Mouse (Mus musculus): ENCODE data around the gene Clec16a.

Clec16a gene

GRCm38 (mm10) chr16:10689748-10690318, 144.7 kb downstream of the Clec16a start:
- DNase-seq = no peak

GRCm38 (mm10) chr16:10690442-10690841, 145.3 kb downstream of the Clec16a start:
- DNase-seq = no peak

- DNase-seq = no peak
These were observed 146.6 kb downstream of the Clec16a start for GRCm38 (mm10) chr16:10691705-10692104.

- no peak for DNase-seq
These were observed 147.7 kb downstream of the Clec16a start for GRCm38 (mm10) chr16:10692848-10693247.

GRCm38 (mm10) chr16:10693424-10693823, 148.3 kb downstream of the Clec16a start:
- no peak for DNase-seq

GRCm38 (mm10) chr16:10694414-10694851, 149.3 kb downstream of the Clec16a start:
- DNase-seq = no peak

- no peak for DNase-seq
These were observed 152.9 kb downstream of the Clec16a start for GRCm38 (mm10) chr16:10697861-10698659.

- DNase-seq = no peak
These were observed 154.2 kb downstream of the Clec16a start for GRCm38 (mm10) chr16:10699316-10699715.

GRCm38 (mm10) chr16:10700160-10700559, 155.0 kb downstream of the Clec16a start:
- DNase-seq = no peak

GRCm38 (mm10) chr16:10702399-10702798, 157.3 kb downstream of the Clec16a start:
- no peak for DNase-seq

- no peak for DNase-seq
These were observed 158.8 kb downstream of the Clec16a start for GRCm38 (mm10) chr16:10703932-10704331.

GRCm38 (mm10) chr16:10705396-10705795, 160.3 kb downstream of the Clec16a start:
- DNase-seq = no peak

- DNase-seq = no peak
These were observed 166.4 kb downstream of the Clec16a start for GRCm38 (mm10) chr16:10711524-10711923.

- DNase-seq = no peak
These were observed 167.9 kb downstream of the Clec16a start for GRCm38 (mm10) chr16:10713041-10713440.

- DNase-seq = peak; percentile 76
These were observed 168.5 kb downstream of the Clec16a start for GRCm38 (mm10) chr16:10713441-10714239.

- no peak for DNase-seq
These were observed 170.1 kb downstream of the Clec16a start for GRCm38 (mm10) chr16:10715211-10715610.

GRCm38 (mm10) chr16:10715632-10716031, 170.5 kb downstream of the Clec16a start:
- DNase-seq = no peak

GRCm38 (mm10) chr16:10716696-10717095, 171.6 kb downstream of the Clec16a start:
- DNase-seq = no peak

GRCm38 (mm10) chr16:10719971-10720370, 174.8 kb downstream of the Clec16a start:
- DNase-seq = peak; percentile 87

- DNase-seq = peak; percentile 41
These were observed 177.9 kb downstream of the Clec16a start for GRCm38 (mm10) chr16:10722882-10723544.

- DNase-seq = no peak
These were observed 178.9 kb downstream of the Clec16a start for GRCm38 (mm10) chr16:10723816-10724647.

GRCm38 (mm10) chr16:10725156-10725555, 180.0 kb downstream of the Clec16a start:
- no peak for DNase-seq

All from cerebellum, adult 11-12 months (tissue).